Mouse (Mus musculus): ENCODE data around the gene Sh3glb2. TPM values are rescaled to one million over a fixed set of nuclear protein-coding genes. Genes with fewer than 3 reads are reported as not detected.

The Sh3glb2 gene
- polyA plus RNA-seq, 1 experiment = 92.3 TPM

DNA sequence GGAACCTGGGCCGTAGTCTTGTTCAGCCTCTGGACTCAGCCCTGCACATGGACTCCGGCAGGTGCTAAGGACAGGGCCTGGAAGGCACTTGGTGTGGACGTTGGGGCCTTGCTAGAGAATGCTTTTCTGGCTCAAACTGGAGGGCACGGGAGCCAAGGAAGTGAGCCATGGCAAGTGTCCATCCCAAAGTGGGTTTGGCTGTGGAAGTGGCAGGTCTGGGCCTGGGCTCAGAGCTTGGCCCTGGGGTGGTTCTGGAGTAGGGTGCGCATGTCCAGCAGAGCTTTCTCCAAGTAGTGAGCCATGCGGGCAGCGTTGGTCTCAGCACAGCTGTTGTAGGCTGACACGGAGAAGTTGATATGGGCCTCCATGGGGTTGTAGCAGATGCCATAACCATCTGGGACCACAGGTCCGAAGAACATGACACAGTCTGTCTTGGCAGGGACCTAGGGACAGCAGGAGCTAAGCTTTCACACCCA is 43.3 kb upstream of the Sh3glb2 start:
- no peak for DNase-seq (ENCODE audit: low read depth in 1 of 2, low spot score in 2 of 2)

DNA sequence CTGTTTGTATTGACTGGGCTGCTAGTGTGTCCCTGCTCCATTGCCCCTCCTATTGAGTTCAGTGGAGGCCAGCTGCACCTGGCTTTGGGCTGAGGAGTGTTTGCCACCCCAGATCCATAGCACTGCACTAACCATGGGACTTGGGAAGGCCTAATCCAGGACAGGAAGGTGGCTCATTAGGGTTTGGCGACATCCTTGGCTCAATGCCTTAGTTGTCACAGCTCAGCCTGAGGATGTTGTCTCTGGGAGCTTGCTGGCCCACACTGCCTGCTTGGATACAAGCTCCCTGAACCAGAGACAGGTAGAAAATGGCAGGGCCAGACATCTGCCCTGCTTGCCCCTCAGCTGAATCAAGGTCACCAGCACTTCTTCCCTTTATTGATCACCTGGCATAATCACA is 42.4 kb upstream of the Sh3glb2 start:
- DNase-seq (ENCODE audit: low read depth in 1 of 2, low spot score in 2 of 2) = no peak
- Histone ChIP-seq H3K27me3 (ENCODE audit: control insufficient read depth, insufficient read depth, low read length) (no peaks in the 10 kb centered on the region), H3K4me3 (ENCODE audit: extremely low read depth, insufficient read depth, insufficient read length) (no peak overlapping the region), H3K4me1 (ENCODE audit: control insufficient read depth, insufficient read depth, insufficient read length) (no peaks in the 10 kb centered on the region), H3K36me3 (ENCODE audit: control insufficient read depth, insufficient read depth, low read length) (peaks cover 28% of the 10 kb centered on the region), H3K27ac (ENCODE audit: insufficient read depth, low read length) (no peak overlapping the region)
- WGBS = 81% methylated on average over 1 of the region's 1 CpGs
- TF ChIP-seq CTCF (IDR thresholded peaks at IDR 0.05; ENCODE audit: extremely low read depth, insufficient read depth, insufficient read length, insufficient replicate concordance) (no peak), POLR2A (IDR thresholded peaks at IDR 0.05; ENCODE audit: low read depth, low read length) (no peak)

More for the DNA sequence above, 43.3 kb upstream of the Sh3glb2 start:
- no peak for TF ChIP-seq CTCF (IDR thresholded peaks at IDR 0.05; ENCODE audit: extremely low read depth, insufficient read depth, insufficient read length, insufficient replicate concordance)
- no peak for TF ChIP-seq POLR2A (IDR thresholded peaks at IDR 0.05; ENCODE audit: low read depth, low read length)
- peaks cover 23% of the 10 kb centered on the region for H3K36me3 ChIP-seq (ENCODE audit: control insufficient read depth, insufficient read depth, low read length)
- WGBS = 94% methylated on average over 9 of the region's 9 CpGs
- no peaks in the 10 kb centered on the region for H3K27me3 ChIP-seq (ENCODE audit: control insufficient read depth, insufficient read depth, low read length)
- H3K4me1 ChIP-seq (ENCODE audit: control insufficient read depth, insufficient read depth, insufficient read length) = peaks cover 4% of the 10 kb centered on the region; the same call in 1 of the 2 replicates
- H3K4me3 ChIP-seq (ENCODE audit: extremely low read depth, insufficient read depth, insufficient read length) = no peak overlapping the region
- H3K27ac ChIP-seq (ENCODE audit: insufficient read depth, low read length) = no peak overlapping the region

DNA sequence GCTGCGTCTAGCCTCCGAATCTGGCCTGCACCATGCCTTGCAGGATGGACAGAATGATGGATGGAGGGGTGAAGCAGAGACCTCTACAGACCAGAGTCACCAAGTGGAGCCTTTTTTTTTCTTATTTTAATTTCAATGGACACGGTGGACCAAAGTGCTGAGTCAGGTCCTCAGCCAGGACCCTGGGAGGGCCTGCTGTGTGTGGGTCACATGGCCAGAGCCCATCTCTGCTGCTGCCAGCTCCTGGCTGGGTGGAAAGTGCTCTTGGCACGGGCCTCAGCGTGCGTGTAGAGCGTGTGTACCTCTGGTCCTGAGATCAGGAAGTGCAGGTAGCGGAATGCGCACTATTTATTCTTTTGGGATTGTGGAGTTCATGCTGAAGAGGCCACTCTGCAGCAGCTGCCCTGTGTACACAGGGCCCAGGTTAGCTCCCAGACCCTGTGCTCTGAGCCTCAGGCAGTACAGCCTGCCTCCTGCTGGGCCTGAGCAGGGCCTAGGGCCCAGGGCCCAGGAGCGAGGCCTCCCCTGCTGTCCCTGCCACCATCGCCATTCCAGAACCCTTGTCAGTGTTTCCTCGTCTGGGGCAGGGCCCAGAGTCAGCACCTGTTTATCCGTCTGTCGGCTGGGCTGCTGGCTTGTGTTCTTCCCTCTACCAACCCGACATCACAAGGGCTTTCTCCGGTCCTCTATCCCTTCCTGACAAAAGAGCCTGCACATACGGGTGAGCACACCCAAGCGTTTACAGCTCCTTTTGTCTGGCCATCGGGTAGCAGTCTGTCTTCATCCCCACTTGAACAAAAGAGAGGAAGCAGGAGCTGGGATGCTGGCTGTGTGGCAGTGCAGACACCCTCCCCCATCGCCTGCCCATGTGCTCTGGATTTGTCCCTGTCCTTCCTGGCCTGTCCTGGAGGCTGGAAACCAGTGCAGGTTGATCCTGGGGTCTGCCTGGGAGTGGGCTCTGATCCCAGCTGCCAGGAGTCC is 40.3 kb upstream of the Sh3glb2 start:
- Histone ChIP-seq H3K27me3 (ENCODE audit: control insufficient read depth, insufficient read depth, low read length) (no peaks in the 10 kb centered on the region), H3K4me3 (ENCODE audit: extremely low read depth, insufficient read depth, insufficient read length) (no peak overlapping the region), H3K27ac (ENCODE audit: insufficient read depth, low read length) (no peak overlapping the region), H3K36me3 (ENCODE audit: control insufficient read depth, insufficient read depth, low read length) (peaks cover 28% of the 10 kb centered on the region), H3K4me1 (ENCODE audit: control insufficient read depth, insufficient read depth, insufficient read length) (no peaks in the 10 kb centered on the region)
- DNase-seq (ENCODE audit: low read depth in 1 of 2, low spot score in 2 of 2) = no peak
- TF ChIP-seq CTCF (IDR thresholded peaks at IDR 0.05; ENCODE audit: extremely low read depth, insufficient read depth, insufficient read length, insufficient replicate concordance) (no peak), POLR2A (IDR thresholded peaks at IDR 0.05; ENCODE audit: low read depth, low read length) (no peak)
- 87% methylated on average over 20 of the region's 20 CpGs for WGBS

DNA sequence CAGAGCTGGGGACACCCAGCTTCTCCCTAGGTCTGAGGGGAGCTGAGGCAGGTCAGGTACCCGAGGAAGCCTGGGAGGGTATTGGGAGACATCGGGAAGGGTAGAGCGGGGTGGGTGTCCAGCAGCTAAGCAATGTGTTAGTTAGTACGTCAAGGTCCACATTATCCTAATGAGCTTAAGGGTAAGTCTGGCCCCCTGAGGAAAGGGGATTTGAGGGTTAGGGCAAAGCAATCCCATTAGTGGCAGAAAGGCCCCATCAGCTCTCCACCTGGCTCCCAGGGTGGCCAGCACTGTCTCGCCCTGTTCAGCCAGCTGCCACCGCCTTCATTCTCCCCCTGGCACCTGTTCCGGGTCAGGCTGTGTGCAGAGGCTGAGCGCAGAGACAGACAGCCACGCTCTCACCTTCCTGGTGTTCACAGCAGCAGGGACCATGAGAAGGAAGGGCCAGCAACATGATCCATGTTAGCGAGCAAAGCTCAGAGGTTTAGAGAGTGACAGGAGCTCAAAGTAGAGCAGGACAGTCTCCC is 38.9 kb upstream of the Sh3glb2 start:
- TF ChIP-seq CTCF (IDR thresholded peaks at IDR 0.05; ENCODE audit: extremely low read depth, insufficient read depth, insufficient read length, insufficient replicate concordance) (no peak), POLR2A (IDR thresholded peaks at IDR 0.05; ENCODE audit: low read depth, low read length) (no peak)
- DNase-seq (ENCODE audit: low read depth in 1 of 2, low spot score in 2 of 2) = no peak
- WGBS = 94% methylated on average over 10 of the region's 10 CpGs

DNA sequence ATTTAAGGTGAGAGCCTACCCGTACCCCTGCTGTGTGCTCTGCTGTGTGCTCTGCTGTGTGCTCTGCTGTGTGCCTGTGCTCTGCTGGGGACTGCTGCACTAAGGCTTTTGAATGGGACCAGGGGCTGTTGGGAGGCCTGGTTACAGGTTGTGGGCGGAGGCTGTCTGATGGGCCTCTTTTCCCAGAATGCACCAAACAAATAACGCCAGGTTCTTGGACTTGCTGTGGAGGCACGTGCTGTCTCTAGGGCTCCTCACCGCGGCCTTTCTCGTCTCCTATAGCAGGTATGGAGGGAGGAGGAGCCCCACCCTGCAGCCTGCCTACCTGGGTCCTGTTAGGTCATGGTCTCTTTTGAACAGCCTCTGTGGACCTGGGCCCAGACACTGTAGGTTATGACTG is 37.1 kb upstream of the Sh3glb2 start:
- Histone ChIP-seq H3K4me1 (ENCODE audit: control insufficient read depth, insufficient read depth, insufficient read length) (peaks cover 10% of the 10 kb centered on the region; the same call in 1 of the 2 replicates), H3K27ac (ENCODE audit: insufficient read depth, low read length) (no peak overlapping the region), H3K4me3 (ENCODE audit: extremely low read depth, insufficient read depth, insufficient read length) (no peak overlapping the region), H3K27me3 (ENCODE audit: control insufficient read depth, insufficient read depth, low read length) (no peaks in the 10 kb centered on the region), H3K36me3 (ENCODE audit: control insufficient read depth, insufficient read depth, low read length) (peaks cover 20% of the 10 kb centered on the region)
- 91% methylated on average over 7 of the region's 7 CpGs for WGBS
- no peak for DNase-seq (ENCODE audit: low read depth in 1 of 2, low spot score in 2 of 2)
- TF ChIP-seq POLR2A (IDR thresholded peaks at IDR 0.05; ENCODE audit: low read depth, low read length) = no peak
- TF ChIP-seq CTCF (IDR thresholded peaks at IDR 0.05; ENCODE audit: extremely low read depth, insufficient read depth, insufficient read length, insufficient replicate concordance) = no peak

More for the DNA sequence above, 38.9 kb upstream of the Sh3glb2 start:
- Histone ChIP-seq H3K4me1 (ENCODE audit: control insufficient read depth, insufficient read depth, insufficient read length) (peaks cover 7% of the 10 kb centered on the region; the same call in 1 of the 2 replicates), H3K27me3 (ENCODE audit: control insufficient read depth, insufficient read depth, low read length) (no peaks in the 10 kb centered on the region), H3K27ac (ENCODE audit: insufficient read depth, low read length) (no peak overlapping the region), H3K4me3 (ENCODE audit: extremely low read depth, insufficient read depth, insufficient read length) (no peak overlapping the region), H3K36me3 (ENCODE audit: control insufficient read depth, insufficient read depth, low read length) (peaks cover 28% of the 10 kb centered on the region)

DNA sequence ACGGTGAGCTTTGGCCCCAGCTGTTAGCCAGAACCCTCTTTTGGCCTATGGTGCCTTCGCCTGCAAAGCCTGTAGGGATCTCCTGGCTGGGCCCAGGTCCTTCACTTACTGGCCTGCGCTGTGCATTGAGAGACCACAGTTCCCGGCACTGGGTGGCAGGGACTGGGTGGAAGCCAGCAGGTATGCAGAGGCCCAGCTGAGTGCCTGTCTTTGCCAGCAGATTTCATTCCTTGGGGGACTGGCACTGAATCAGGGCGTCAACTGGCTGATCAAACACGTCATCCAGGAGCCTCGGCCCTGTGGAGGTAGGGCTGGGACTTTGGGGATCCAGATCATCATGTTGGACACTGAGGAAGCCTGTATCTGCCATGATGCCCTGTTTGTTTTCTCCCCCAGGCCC is 36.6 kb upstream of the Sh3glb2 start:
- H3K4me3 ChIP-seq (ENCODE audit: extremely low read depth, insufficient read depth, insufficient read length) = no peak overlapping the region
- H3K36me3 ChIP-seq (ENCODE audit: control insufficient read depth, insufficient read depth, low read length) = peaks cover 20% of the 10 kb centered on the region
- H3K27ac ChIP-seq (ENCODE audit: insufficient read depth, low read length) = no peak overlapping the region
- DNase-seq (ENCODE audit: low read depth in 1 of 2, low spot score in 2 of 2) = no peak
- H3K4me1 ChIP-seq (ENCODE audit: control insufficient read depth, insufficient read depth, insufficient read length) = peaks cover 10% of the 10 kb centered on the region; the same call in 1 of the 2 replicates
- WGBS = 93% methylated on average over 7 of the region's 7 CpGs
- TF ChIP-seq CTCF (IDR thresholded peaks at IDR 0.05; ENCODE audit: extremely low read depth, insufficient read depth, insufficient read length, insufficient replicate concordance) = no peak
- no peak for TF ChIP-seq POLR2A (IDR thresholded peaks at IDR 0.05; ENCODE audit: low read depth, low read length)
- no peaks in the 10 kb centered on the region for H3K27me3 ChIP-seq (ENCODE audit: control insufficient read depth, insufficient read depth, low read length)

All from spleen, adult 2 months (tissue).